Mouse (Mus musculus) neutrophil, adult 65 days (primary cell): ENCODE measurements around the gene Nbdy. TPM values are rescaled to one million over a fixed set of nuclear protein-coding genes. Genes with fewer than 3 reads are reported as not detected.

Source experiments
- total RNA-seq: library from RNA; stranded (reverse); gene quantifications from 2 replicates; pipeline ENCODE4 v1.2.4, GENCODE M21; 2023

Gene Nbdy
- 9.2 and 10.2 TPM in 2 replicates for total RNA-seq

DNA sequence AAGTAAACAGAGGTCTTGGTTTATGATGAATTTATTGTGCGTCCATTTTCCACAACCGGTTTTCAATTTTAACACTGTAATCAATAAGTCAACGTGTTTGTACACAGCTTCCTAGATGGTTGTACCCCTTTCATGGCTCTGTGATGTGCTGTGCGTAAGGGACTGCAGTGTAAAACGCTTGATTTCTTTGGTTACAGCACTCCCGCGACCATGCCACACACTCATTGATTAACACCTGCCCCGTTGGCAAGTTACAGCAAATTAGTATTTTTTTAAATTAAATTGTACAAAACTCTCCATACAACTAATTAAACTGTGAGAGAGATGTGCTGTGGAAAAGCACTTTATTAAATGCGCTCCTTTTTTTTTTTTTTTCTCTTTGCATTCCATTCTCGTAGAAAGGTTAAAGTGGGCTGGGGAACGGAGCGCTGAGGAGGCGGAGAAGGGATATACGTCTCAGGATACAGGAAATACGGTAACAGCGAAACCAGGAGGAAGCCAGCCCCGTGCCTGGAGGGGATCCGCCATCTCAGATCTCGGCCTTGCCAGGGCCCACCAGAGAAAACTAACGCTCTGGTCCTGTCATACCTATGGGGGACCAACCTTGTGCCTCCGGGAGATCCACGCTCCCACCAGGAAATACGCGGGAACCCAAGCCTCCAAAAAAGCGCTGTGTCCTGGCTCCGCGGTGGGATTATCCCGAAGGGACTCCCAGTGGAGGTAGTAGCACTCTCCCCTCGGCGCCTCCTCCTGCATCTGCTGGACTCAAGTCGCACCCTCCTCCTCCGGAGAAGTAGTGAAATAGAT, at the start of gene Nbdy:
Nbdy (plus strand) TSS at position 481 of the 807 bp plus-strand sequence.

DNA sequence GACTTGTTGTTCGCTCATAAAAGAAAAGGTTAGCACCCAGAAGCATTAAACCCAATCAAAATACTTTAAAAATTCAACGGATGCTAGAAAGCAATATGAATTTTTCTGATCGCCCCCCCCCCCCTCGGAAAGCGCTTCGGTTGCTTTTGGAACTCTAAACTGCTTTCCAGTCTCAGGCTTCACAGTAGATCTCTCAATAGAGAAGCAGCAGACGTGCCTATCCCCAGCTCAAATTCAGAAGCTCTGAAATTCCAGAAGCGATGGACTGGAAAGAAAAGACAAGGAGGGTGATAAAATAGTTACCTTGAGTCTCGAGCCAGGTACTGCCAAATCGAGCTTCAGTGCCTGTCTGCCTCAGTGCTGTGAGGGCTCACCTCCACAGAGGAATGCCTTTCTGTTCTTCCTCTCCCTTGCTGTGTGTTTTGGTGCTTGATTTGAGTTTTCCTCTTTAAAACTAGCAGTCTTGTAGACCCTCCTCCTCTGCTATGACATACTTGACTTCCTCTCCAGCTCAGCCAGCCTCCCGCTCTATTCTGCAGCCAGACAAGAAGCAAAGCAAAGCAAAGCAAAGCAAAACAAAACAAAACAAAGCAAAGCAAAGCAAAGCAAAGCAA, 27.5 kb upstream of the Nbdy start, which contains the start of gene Kctd12b:
Kctd12b (minus strand) TSS at position 610 of the 614 bp plus-strand sequence.

Other genes starting within 250 kb of the Nbdy start
- 16.0 and 20.7 TPM in 2 replicates for gene Ubqln2, start 225.4 kb upstream of the Nbdy start, total RNA-seq
- not detected in 2 replicates for gene Cypt3, start 165.0 kb upstream of the Nbdy start, total RNA-seq
- gene Kctd12b, start 27.2 kb upstream of the Nbdy start, total RNA-seq, result 0.73 and 1.0 TPM in 2 replicates
- not detected in 2 replicates for gene Spin2c, start 108.6 kb downstream of the Nbdy start, total RNA-seq